Mouse (Mus musculus) lung, adult 2 months (tissue): Measurements from ENCODE around the gene Top1. TPM values are rescaled to one million over a fixed set of nuclear protein-coding genes. Genes with fewer than 3 reads are reported as not detected.
"Not testable (repeated sequence)": the region's sequence is repeated elsewhere in the genome, so short reads cannot be mapped to it uniquely, and the experiment has no call there.

Source experiments
- DNase-seq: peaks from one replicate; pipeline ENCODE4 v3.0.0; 2022
- H3K4me1 ChIP-seq: fragments of 200-500 bp; 2 replicates; pipeline ENCODE4 v1.6.1; 2011; ENCODE audit warnings: low read length; ENCODE audit not compliant: control insufficient read depth, insufficient read depth
- H3K4me3 ChIP-seq: fragments of 200-500 bp; replicated peaks from 2 replicates; pipeline ENCODE3; 2011; ENCODE audit warnings: low read depth, mild to moderate bottlenecking, control low read depth, low read length; ENCODE audit errors: extremely low read depth
- CTCF ChIP-seq: fragments of 200-500 bp; IDR thresholded peaks from 2 replicates; pipeline ENCODE4 v1.5.1; 2011; ENCODE audit warnings: mild to moderate bottlenecking, low read length, control low read depth; ENCODE audit not compliant: insufficient read depth
- POLR2A ChIP-seq: fragments of 200-500 bp; IDR thresholded peaks from 2 replicates; pipeline ENCODE4 v1.6.1; 2011; ENCODE audit warnings: low read depth, mild to moderate bottlenecking, control low read depth, low read length, borderline replicate concordance; ENCODE audit errors: extremely low read depth
- WGBS: fragments of 180-500 bp; shearing (Covaris S2); methylation state at CpG from one replicate; pipeline ENCODE4 v1.1.7; 2018; 5-methylcytosine and 5-hydroxymethylcytosine counted together
- polyA plus RNA-seq: library from polyadenylated mRNA; depleted of rRNA; stranded (reverse); fragments of >200 nt; gene quantifications from 2 replicates; pipeline ENCODE4 v1.2.3, GENCODE M21; 2012

The Top1 gene
- polyA plus RNA-seq, 1 experiment = 10.7 TPM

- H3K4me1 ChIP-seq = peaks cover 7% of the 10 kb centered on the region; the same call in 1 of the 2 replicates
- TF ChIP-seq CTCF (no peak), POLR2A (no peak)
- H3K4me3 ChIP-seq = no peak overlapping the region
- no peak for DNase-seq
- WGBS = 74% methylated on average over 2 of the region's 2 CpGs
Observed at GRCm38 (mm10) chr2:160653218-160653617, 7.5 kb downstream of the Top1 start.

- H3K4me3 ChIP-seq = no peak overlapping the region
- 95% methylated on average over 1 of the region's 1 CpGs for WGBS
- no peak for DNase-seq
- H3K4me1 ChIP-seq = peaks cover 5% of the 10 kb centered on the region
- TF ChIP-seq CTCF (no peak), POLR2A (no peak)
Observed at GRCm38 (mm10) chr2:160655561-160655960, 9.9 kb downstream of the Top1 start.

- TF ChIP-seq POLR2A = no peak
- no peak for TF ChIP-seq CTCF
- WGBS = 62% methylated on average over 1 of the region's 1 CpGs
- no peak for DNase-seq
- H3K4me3 ChIP-seq = no peak overlapping the region
- H3K4me1 ChIP-seq = peaks cover 5% of the 10 kb centered on the region
Observed at GRCm38 (mm10) chr2:160656234-160656633, 10.5 kb downstream of the Top1 start.

- no peak for TF ChIP-seq CTCF
- no peak for TF ChIP-seq POLR2A
- Histone ChIP-seq H3K4me3 (no peak overlapping the region), H3K4me1 (peaks cover 5% of the 10 kb centered on the region)
- no peak for DNase-seq
- WGBS = 88% methylated on average over 13 of the region's 13 CpGs
Observed at GRCm38 (mm10) chr2:160657801-160658442, 12.2 kb downstream of the Top1 start.

GRCm38 (mm10) chr2:160658811-160659210 is 13.1 kb downstream of the Top1 start:
- TF ChIP-seq CTCF = no peak
- no peak for TF ChIP-seq POLR2A
- Histone ChIP-seq H3K4me1 (peaks cover 3% of the 10 kb centered on the region), H3K4me3 (no peak overlapping the region)
- no peak for DNase-seq

- DNase-seq = no peak
- H3K4me3 ChIP-seq = no peak overlapping the region
- TF ChIP-seq CTCF = no peak
- no peak for TF ChIP-seq POLR2A
- H3K4me1 ChIP-seq = no peaks in the 10 kb centered on the region; the same call in 1 of the 2 replicates
Observed at GRCm38 (mm10) chr2:160664421-160664820, 18.7 kb downstream of the Top1 start.

- not testable (repeated sequence) for DNase-seq, H3K4me1 ChIP-seq, H3K4me3 ChIP-seq
- whole genome bisulfite sequencing = 94% methylated on average over 2 of the region's 2 CpGs
Observed at GRCm38 (mm10) chr2:160664986-160665385, 19.3 kb downstream of the Top1 start.

- no peak for DNase-seq
- TF ChIP-seq POLR2A (no peak), CTCF (no peak)
Observed at GRCm38 (mm10) chr2:160667259-160667658, 21.6 kb downstream of the Top1 start.

GRCm38 (mm10) chr2:160700271-160700670 is 54.6 kb downstream of the Top1 start:
- Histone ChIP-seq H3K4me3 (no peak overlapping the region), H3K4me1 (peaks cover 8% of the 10 kb centered on the region; the same call in 1 of the 2 replicates)
- peak; percentile 57 for DNase-seq
- TF ChIP-seq POLR2A = no peak
- no peak for TF ChIP-seq CTCF
- 7% methylated on average over 5 of the region's 5 CpGs for WGBS

More at GRCm38 (mm10) chr2:160667259-160667658, 21.6 kb downstream of the Top1 start:
- H3K4me1 ChIP-seq = no peaks in the 10 kb centered on the region
- 72% methylated on average over 4 of the region's 4 CpGs for WGBS
- no peak overlapping the region for H3K4me3 ChIP-seq

- no peak for TF ChIP-seq CTCF
- TF ChIP-seq POLR2A = no peak
- Histone ChIP-seq H3K4me3 (no peak overlapping the region), H3K4me1 (peaks cover 8% of the 10 kb centered on the region; the same call in 1 of the 2 replicates)
- WGBS = 27% methylated on average over 3 of the region's 3 CpGs
- DNase-seq = no peak
Observed at GRCm38 (mm10) chr2:160701603-160702002, 55.9 kb downstream of the Top1 start.
